Mouse (Mus musculus): ENCODE measurements around the gene Dcbld2.

DNA sequence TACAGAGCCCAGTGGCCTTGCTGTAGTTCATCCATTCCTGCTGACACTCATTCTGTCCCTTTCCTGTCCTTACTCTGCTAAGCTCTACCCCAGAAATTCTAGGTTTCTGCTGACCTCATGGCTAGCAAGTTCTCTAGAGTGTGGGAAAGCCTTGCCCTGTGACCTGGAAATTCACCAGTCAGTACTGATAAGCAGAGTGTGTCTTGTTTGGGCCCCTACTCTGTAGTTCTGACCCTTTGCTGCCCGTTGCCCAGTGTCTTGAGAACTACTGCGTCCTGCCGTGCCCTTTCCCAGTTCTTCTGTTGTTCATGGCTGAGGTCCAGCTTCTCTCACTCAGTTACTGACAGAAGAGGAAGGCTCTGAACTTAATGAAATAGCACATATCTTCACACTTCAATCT lies 44.9 kb downstream of the Dcbld2 start:
- TF ChIP-seq GATA1 (IDR thresholded peaks at IDR 0.05; ENCODE audit: low read length), result peak; percentile 18; the same call in 1 of the 2 replicates
- TF ChIP-seq TAL1 (IDR thresholded peaks at IDR 0.05; ENCODE audit: low read length), result no peak

All from erythroblast, embryonic 14.5 days (primary cell).